Mouse (Mus musculus) midbrain, embryonic 12.5 days (tissue): ENCODE results near the gene Myh13. TPM values are rescaled to one million over a fixed set of nuclear protein-coding genes. Genes with fewer than 3 reads are reported as not detected.

ENCODE experiments used
- ATAC-seq: fragments of 200-750 bp; cut with Nextera tagmentation; 2 replicates; pipeline ENCODE4 v1.8.0; 2017; ENCODE audit warnings: low read depth, moderate TSS enrichment, moderate library complexity; ENCODE audit not compliant: low FRiP score
- H3K27ac ChIP-seq: fragments of 300-500 bp; sonication (generic); replicated peaks from 2 replicates; pipeline ENCODE4 v1.5.1; 2016; ENCODE audit warnings: mild to moderate bottlenecking
- H3K27me3 ChIP-seq: fragments of 300-500 bp; sonication (generic); 2 replicates; pipeline ENCODE4 v1.6.1; 2016; ENCODE audit warnings: mild to moderate bottlenecking
- H3K36me3 ChIP-seq: fragments of 300-500 bp; sonication (generic); 2 replicates; pipeline ENCODE4 v1.6.1; 2016
- H3K4me1 ChIP-seq: fragments of 300-500 bp; sonication (generic); 2 replicates; pipeline ENCODE4 v1.6.1; 2016
- H3K4me2 ChIP-seq: fragments of 300-500 bp; sonication (generic); replicated peaks from 2 replicates; pipeline ENCODE4 v1.6.1; 2016; ENCODE audit warnings: mild to moderate bottlenecking, moderate library complexity
- H3K4me3 ChIP-seq: fragments of 300-500 bp; sonication (generic); 2 replicates; pipeline ENCODE4 v1.5.1; 2016; ENCODE audit warnings: mild to moderate bottlenecking
- H3K9ac ChIP-seq: fragments of 300-500 bp; sonication (generic); replicated peaks from 2 replicates; pipeline ENCODE4 v1.6.1; 2016; ENCODE audit warnings: mild to moderate bottlenecking, moderate library complexity
- H3K9me3 ChIP-seq: fragments of 300-500 bp; sonication (generic); 2 replicates; pipeline ENCODE4 v1.6.1; 2016; ENCODE audit warnings: mild to moderate bottlenecking
- WGBS: fragments of 180-500 bp; shearing (Covaris S2); methylation state at CpG from one replicate; pipeline ENCODE4 v1.1.7; 2016; 5-methylcytosine and 5-hydroxymethylcytosine counted together
- polyA plus RNA-seq: library from polyadenylated mRNA; unstranded; fragments of >200 nt; fragmentation: Nextera tagmentation; extraction: Ambion mirVana; gene quantifications from 2 replicates; pipeline ENCODE4 v1.2.1, GENCODE M21; 2016

The Myh13 gene
- polyA plus RNA-seq, 1 experiment from 2014 or later: not detected

DNA sequence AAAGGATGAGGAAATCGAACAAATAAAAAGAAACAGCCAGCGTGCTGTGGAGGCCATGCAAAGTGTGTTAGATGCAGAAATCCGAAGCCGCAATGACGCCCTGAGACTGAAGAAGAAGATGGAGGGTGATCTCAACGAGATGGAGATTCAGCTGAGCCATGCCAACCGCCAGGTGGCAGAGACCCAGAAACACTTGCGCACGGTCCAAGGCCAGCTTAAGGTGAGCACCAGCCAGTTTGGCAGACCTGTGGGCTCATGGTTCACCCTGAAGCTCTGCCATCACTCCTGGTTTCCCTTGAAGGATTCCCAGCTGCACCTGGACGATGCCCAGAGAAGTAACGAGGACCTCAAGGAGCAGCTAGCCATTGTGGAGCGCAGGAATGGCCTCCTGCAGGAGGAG is 43.1 kb downstream of the Myh13 start:
- H3K9ac ChIP-seq: no peak overlapping the region
- H3K36me3 ChIP-seq: no peaks in the 10 kb centered on the region
- 94% methylated on average over 12 of the region's 12 CpGs for WGBS
- H3K4me2 ChIP-seq: no peak overlapping the region
- no peak overlapping the region for H3K27ac ChIP-seq
- no peaks in the 10 kb centered on the region for H3K4me1 ChIP-seq
- no peaks in the 10 kb centered on the region for H3K27me3 ChIP-seq
- no peak overlapping the region for H3K4me3 ChIP-seq
- no peak for ATAC-seq
- no peaks in the 10 kb centered on the region for H3K9me3 ChIP-seq

DNA sequence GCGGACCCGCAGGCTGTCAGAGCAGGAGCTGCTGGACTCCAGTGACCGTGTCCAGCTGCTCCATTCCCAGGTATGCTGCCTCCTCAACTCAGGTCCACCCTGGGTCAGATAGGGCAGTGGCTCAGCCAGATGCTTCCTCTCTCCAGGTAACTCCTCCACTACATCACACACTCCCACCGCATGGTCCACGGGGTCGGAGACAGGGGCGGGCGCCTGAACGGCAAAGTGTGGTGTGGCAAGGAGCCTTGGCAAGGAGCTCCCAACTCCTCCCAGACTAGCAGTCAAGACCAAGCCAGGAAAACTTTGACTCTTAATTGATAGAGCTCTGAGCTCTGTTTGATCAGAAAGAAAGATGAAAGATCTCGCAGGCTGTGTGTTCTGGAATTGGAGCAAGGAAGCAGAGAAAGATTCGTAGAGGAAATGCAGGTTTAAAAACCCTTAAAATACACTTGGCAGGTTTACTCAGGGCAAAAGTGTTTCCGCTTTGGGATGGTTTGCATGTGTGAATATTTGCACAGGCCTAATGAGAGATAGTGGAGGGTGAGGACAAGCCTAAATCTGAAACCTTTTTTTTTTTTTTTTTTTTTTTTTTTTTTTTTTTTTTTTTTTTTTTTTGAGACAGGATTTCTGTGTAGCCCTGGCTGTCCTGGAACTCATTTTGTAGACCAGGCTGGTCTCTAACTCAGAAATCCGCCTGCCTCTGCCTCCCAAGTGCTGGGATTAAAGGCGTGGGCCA is 43.7 kb downstream of the Myh13 start:
- ATAC-seq: no peak
- no peak overlapping the region for H3K9ac ChIP-seq
- H3K9me3 ChIP-seq: no peaks in the 10 kb centered on the region
- 91% methylated on average over 14 of the region's 14 CpGs for WGBS
- H3K4me2 ChIP-seq: no peak overlapping the region
- H3K36me3 ChIP-seq: no peaks in the 10 kb centered on the region
- no peaks in the 10 kb centered on the region for H3K4me1 ChIP-seq
- H3K27me3 ChIP-seq: no peaks in the 10 kb centered on the region
- no peak overlapping the region for H3K4me3 ChIP-seq
- no peak overlapping the region for H3K27ac ChIP-seq

- H3K9me3 ChIP-seq: no peaks in the 10 kb centered on the region
- H3K4me2 ChIP-seq: no peak overlapping the region
- WGBS: 80% methylated on average over 9 of the region's 9 CpGs
- no peaks in the 10 kb centered on the region for H3K36me3 ChIP-seq
- no peaks in the 10 kb centered on the region for H3K27me3 ChIP-seq
- ATAC-seq: no peak
- H3K9ac ChIP-seq: no peak overlapping the region
- H3K27ac ChIP-seq: no peak overlapping the region
- H3K4me3 ChIP-seq: no peak overlapping the region
- H3K4me1 ChIP-seq: no peaks in the 10 kb centered on the region
Observed at GRCm38 (mm10) chr11:67366936-67367335, 45.5 kb downstream of the Myh13 start.

- no peak overlapping the region for H3K27ac ChIP-seq
- ATAC-seq: no peak
- 62% methylated on average over 2 of the region's 2 CpGs for WGBS
Observed at GRCm38 (mm10) chr11:67373333-67373732, 51.9 kb downstream of the Myh13 start.

GRCm38 (mm10) chr11:67376308-67376707 is 54.9 kb downstream of the Myh13 start:
- no peak overlapping the region for H3K4me3 ChIP-seq
- H3K4me1 ChIP-seq: peaks cover 10% of the 10 kb centered on the region
- H3K9ac ChIP-seq: no peak overlapping the region
- no peak overlapping the region for H3K27ac ChIP-seq
- H3K36me3 ChIP-seq: no peaks in the 10 kb centered on the region
- no peaks in the 10 kb centered on the region for H3K9me3 ChIP-seq
- H3K27me3 ChIP-seq: no peaks in the 10 kb centered on the region
- no peak for ATAC-seq
- no peak overlapping the region for H3K4me2 ChIP-seq

More at GRCm38 (mm10) chr11:67373333-67373732, 51.9 kb downstream of the Myh13 start:
- no peak overlapping the region for H3K4me2 ChIP-seq
- H3K27me3 ChIP-seq: no peaks in the 10 kb centered on the region
- H3K9me3 ChIP-seq: no peaks in the 10 kb centered on the region
- no peak overlapping the region for H3K9ac ChIP-seq
- H3K4me1 ChIP-seq: no peaks in the 10 kb centered on the region
- H3K4me3 ChIP-seq: no peak overlapping the region
- H3K36me3 ChIP-seq: no peaks in the 10 kb centered on the region

- Histone ChIP-seq H3K9me3 (no peaks in the 10 kb centered on the region), H3K4me2 (no peak overlapping the region), H3K27ac (no peak overlapping the region), H3K27me3 (no peaks in the 10 kb centered on the region), H3K4me1 (peaks cover 10% of the 10 kb centered on the region), H3K36me3 (no peaks in the 10 kb centered on the region), H3K4me3 (no peak overlapping the region), H3K9ac (no peak overlapping the region)
- 27% methylated on average over 10 of the region's 10 CpGs for WGBS
- ATAC-seq: no peak
Observed at GRCm38 (mm10) chr11:67379703-67380510, 58.4 kb downstream of the Myh13 start.

DNA sequence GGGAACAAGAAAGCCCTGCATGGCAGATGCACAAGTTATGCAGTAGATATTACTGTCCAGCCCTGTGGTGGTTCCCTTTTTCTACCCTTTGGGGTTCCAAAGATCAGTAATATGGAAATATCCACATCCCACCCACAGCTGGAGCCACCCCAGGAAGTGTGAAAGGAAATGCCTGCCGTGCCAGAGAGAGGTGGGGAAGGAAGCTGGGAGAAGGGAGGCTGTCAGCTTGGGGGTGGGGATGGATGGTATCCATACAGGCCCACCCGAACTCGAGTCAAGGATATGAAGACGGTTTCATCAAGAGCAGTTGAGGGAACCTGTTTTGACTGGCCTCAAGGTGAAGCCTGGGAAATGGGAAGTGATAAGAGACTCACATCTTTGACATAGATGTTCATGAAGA is 60.4 kb downstream of the Myh13 start:
- H3K27ac ChIP-seq: no peak overlapping the region
- H3K9me3 ChIP-seq: no peaks in the 10 kb centered on the region
- no peak for ATAC-seq
- H3K4me3 ChIP-seq: no peak overlapping the region
- H3K9ac ChIP-seq: no peak overlapping the region
- no peak overlapping the region for H3K4me2 ChIP-seq
- no peaks in the 10 kb centered on the region for H3K36me3 ChIP-seq
- WGBS: 80% methylated on average over 4 of the region's 4 CpGs
- H3K27me3 ChIP-seq: no peaks in the 10 kb centered on the region
- peaks cover 11% of the 10 kb centered on the region for H3K4me1 ChIP-seq

GRCm38 (mm10) chr11:67384653-67385052 is 63.2 kb downstream of the Myh13 start:
- no peak for ATAC-seq
- Histone ChIP-seq H3K4me1 (peaks cover 12% of the 10 kb centered on the region), H3K4me3 (no peak overlapping the region), H3K9me3 (no peaks in the 10 kb centered on the region), H3K9ac (no peak overlapping the region), H3K4me2 (no peak overlapping the region), H3K27ac (no peak overlapping the region), H3K36me3 (no peaks in the 10 kb centered on the region), H3K27me3 (no peaks in the 10 kb centered on the region)
- WGBS: 85% methylated on average over 7 of the region's 7 CpGs

- ATAC-seq: no peak
- Histone ChIP-seq H3K9ac (no peak overlapping the region), H3K4me3 (no peak overlapping the region), H3K36me3 (no peaks in the 10 kb centered on the region), H3K4me1 (0 out of 2 replicates have a peak, but pooled peaks cover 5% of the 10 kb centered on the region), H3K4me2 (no peak overlapping the region), H3K27ac (no peak overlapping the region), H3K9me3 (no peaks in the 10 kb centered on the region), H3K27me3 (no peaks in the 10 kb centered on the region)
- WGBS: 34% methylated on average over 8 of the region's 8 CpGs
Observed at GRCm38 (mm10) chr11:67386815-67387415, 65.5 kb downstream of the Myh13 start.

DNA sequence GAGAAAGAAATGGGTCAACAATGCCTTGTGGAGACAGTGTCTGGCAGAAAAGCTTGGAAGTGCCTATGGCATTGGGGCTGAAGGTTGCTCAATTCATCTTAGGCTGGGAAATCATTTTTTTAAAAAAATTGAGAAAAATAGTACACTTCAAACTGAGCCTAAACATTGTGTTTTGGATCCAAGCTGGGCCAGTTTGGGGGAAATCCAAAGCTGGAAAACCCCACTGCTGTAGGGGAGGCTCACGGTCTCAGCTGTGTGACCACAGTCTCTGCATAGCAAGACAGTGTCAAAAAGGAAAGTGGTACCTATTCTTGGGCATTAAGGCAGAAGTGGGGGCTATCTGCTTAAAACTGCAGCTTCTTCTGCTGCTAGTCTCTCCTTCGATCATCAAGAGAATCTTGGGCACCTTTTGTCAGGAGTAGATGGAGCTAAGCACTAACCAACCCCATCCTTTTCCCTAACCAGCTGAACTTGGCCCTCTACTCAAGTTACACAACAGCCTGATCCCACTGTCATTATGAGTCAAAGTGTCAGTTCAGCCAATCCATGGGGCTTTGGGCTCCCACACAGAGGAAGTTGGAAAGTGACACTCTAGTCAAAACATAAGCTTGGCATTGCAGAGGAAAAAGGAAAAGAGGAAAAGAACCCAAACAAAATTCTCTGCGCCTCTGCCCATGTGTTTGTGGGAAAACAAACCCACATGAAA is 69.4 kb downstream of the Myh13 start:
- H3K9me3 ChIP-seq: no peaks in the 10 kb centered on the region
- no peaks in the 10 kb centered on the region for H3K27me3 ChIP-seq
- H3K4me2 ChIP-seq: no peak overlapping the region
- H3K27ac ChIP-seq: no peak overlapping the region
- no peaks in the 10 kb centered on the region for H3K36me3 ChIP-seq
- WGBS: 90% methylated on average over 3 of the region's 3 CpGs
- no peak overlapping the region for H3K9ac ChIP-seq
- H3K4me3 ChIP-seq: no peak overlapping the region
- H3K4me1 ChIP-seq: 0 out of 2 replicates have a peak, but pooled peaks cover 5% of the 10 kb centered on the region
- ATAC-seq: no peak

DNA sequence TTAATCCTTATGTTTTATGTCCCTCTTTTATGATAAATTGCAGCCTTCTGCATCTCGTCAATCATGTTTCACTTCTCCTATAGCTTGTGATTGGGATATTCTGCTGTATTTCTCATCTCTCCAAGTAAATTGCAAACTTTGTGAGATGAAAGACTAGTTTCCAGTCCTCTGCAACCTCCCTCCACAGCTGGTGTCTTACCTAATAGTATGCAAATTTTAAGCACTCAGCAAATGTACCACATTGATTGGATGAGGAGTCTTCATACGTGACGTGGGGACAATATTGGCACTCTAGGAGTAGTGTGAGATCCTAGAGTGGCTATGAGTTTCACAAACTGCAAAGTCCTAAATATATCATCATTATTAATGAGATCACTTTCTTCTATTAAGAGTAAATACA is 70.9 kb downstream of the Myh13 start:
- WGBS: 87% methylated on average over 3 of the region's 3 CpGs
- ATAC-seq: no peak

GRCm38 (mm10) chr11:67400956-67401355 is 79.5 kb downstream of the Myh13 start:
- ATAC-seq: no peak
- Histone ChIP-seq H3K4me3 (no peak overlapping the region), H3K9ac (no peak overlapping the region), H3K36me3 (no peaks in the 10 kb centered on the region), H3K27me3 (no peaks in the 10 kb centered on the region), H3K27ac (no peak overlapping the region), H3K9me3 (no peaks in the 10 kb centered on the region), H3K4me2 (no peak overlapping the region), H3K4me1 (no peaks in the 10 kb centered on the region)
- 94% methylated on average over 5 of the region's 5 CpGs for WGBS

More for the DNA sequence above, 70.9 kb downstream of the Myh13 start:
- Histone ChIP-seq H3K4me1 (no peaks in the 10 kb centered on the region), H3K27ac (no peak overlapping the region), H3K27me3 (no peaks in the 10 kb centered on the region), H3K4me2 (no peak overlapping the region), H3K9me3 (no peaks in the 10 kb centered on the region), H3K4me3 (no peak overlapping the region), H3K36me3 (no peaks in the 10 kb centered on the region), H3K9ac (no peak overlapping the region)
